Mouse (Mus musculus): ENCODE data around the gene Map3k11. TPM values are rescaled to one million over a fixed set of nuclear protein-coding genes. Genes with fewer than 3 reads are reported as not detected.
A peak's percentile ranks its signal among the peaks of the same experiment; 100 is the strongest.
"Not testable (repeated sequence)": the region's sequence is repeated elsewhere in the genome, so short reads cannot be mapped to it uniquely, and the experiment has no call there.

Map3k11 gene
- polyA plus RNA-seq, 1 experiment from 2014 or later, result 13.4 TPM

DNA sequence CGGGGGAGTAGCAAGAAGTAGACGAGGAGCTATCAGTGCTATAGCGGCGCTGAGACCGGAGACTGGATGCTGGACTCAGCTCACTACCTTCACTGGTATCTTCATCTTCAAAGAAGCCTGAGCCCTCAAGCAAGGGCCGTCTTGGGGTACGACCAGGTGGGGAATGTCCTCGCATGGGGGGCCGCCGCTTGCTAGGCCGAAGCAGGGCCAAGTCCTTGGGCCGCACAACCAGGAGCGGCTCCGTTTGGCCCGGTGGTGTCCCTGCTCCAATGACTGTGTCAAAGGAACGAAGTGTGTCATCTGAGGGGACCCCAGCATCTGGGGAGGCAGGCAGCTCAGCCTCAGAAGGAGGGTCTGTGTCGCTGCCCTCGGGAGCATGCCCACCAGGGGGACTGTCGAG is 3.1 kb upstream of the Map3k11 start:
- H3K27me3 ChIP-seq (ENCODE audit: control insufficient read depth, insufficient read depth, low read length), result no peaks in the 10 kb centered on the region
- no peak for DNase-seq (ENCODE audit: low spot score)
- H3K4me2 ChIP-seq (replicated peaks; ENCODE audit: low read depth, low read length), result no peak overlapping the region
- H3K4me3 ChIP-seq (ENCODE audit: low read depth, low read length), result no peak overlapping the region
- H3K9me3 ChIP-seq (ENCODE audit: control insufficient read depth, low read length), result no peaks in the 10 kb centered on the region
- H3K36me3 ChIP-seq (ENCODE audit: control insufficient read depth, insufficient read depth, low read length), result peaks cover 14% of the 10 kb centered on the region
- 95% methylated on average over 17 of the region's 19 CpGs for WGBS
- ATAC-seq (ENCODE audit: low FRiP score), result no peak
- no peak overlapping the region for H3K27ac ChIP-seq (ENCODE audit: low read depth, low read length)
- no peak overlapping the region for H3K9ac ChIP-seq (ENCODE audit: low read depth, low read length)
- peaks cover 5% of the 10 kb centered on the region; the same call in 1 of the 2 replicates for H3K4me1 ChIP-seq (replicated peaks; ENCODE audit: control insufficient read depth, insufficient read depth, low read length)

DNA sequence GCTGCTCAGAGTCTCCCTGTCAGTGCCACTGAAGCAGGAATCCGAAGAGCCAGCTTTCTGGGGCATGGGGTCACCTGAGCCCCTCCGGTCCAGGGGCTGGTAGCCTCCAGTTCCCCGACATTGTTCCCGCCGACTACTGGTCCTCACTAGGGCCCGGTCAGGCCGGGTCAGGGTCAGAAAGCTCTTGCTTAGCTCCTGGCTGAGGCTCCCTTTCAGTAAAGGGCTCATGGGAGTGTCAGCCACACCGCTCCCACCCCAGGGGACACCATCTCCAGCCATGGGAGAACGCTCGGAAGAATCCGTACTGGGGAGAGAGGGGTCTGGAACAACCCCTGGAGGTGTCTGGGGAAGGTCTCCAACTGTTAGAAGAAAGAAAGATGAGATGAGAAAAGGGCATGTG is 2.7 kb upstream of the Map3k11 start:
- no peaks in the 10 kb centered on the region for H3K9me3 ChIP-seq (ENCODE audit: control insufficient read depth, low read length)
- no peak overlapping the region for H3K9ac ChIP-seq (ENCODE audit: low read depth, low read length)
- no peak for ATAC-seq (ENCODE audit: low FRiP score)
- WGBS, result 94% methylated on average over 11 of the region's 11 CpGs
- 0 out of 2 replicates have a peak overlapping the region, but pooled peaks have one; percentile 4 for H3K4me3 ChIP-seq (ENCODE audit: low read depth, low read length)
- H3K4me1 ChIP-seq (replicated peaks; ENCODE audit: control insufficient read depth, insufficient read depth, low read length), result peaks cover 6% of the 10 kb centered on the region; the same call in 1 of the 2 replicates
- peaks cover 14% of the 10 kb centered on the region for H3K36me3 ChIP-seq (ENCODE audit: control insufficient read depth, insufficient read depth, low read length)
- H3K27ac ChIP-seq (ENCODE audit: low read depth, low read length), result no peak overlapping the region
- no peak for DNase-seq (ENCODE audit: low spot score)
- no peaks in the 10 kb centered on the region for H3K27me3 ChIP-seq (ENCODE audit: control insufficient read depth, insufficient read depth, low read length)
- H3K4me2 ChIP-seq (replicated peaks; ENCODE audit: low read depth, low read length), result no peak overlapping the region

DNA sequence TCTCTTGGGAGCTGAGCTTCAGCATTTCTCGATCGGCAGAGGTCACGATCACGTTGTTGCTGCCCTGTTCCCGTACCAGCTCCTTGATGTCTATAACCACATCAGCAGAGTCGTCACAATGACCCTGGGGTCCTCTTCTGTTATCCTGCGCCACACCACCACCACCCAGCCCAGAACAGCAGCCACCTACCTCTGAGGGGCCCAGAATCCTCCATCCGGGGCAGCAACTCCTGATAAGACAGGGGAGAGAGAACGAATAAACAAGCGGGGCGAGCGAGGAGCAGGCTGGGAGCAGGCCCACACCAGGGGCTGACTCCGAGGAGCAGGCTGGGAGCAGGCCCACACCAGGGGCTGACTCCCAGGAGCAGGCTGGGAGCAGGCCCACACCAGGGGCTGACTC is 2.1 kb upstream of the Map3k11 start:
- no peak overlapping the region for H3K4me3 ChIP-seq (ENCODE audit: low read depth, low read length)
- no peak overlapping the region for H3K4me2 ChIP-seq (replicated peaks; ENCODE audit: low read depth, low read length)
- no peaks in the 10 kb centered on the region for H3K27me3 ChIP-seq (ENCODE audit: control insufficient read depth, insufficient read depth, low read length)
- H3K27ac ChIP-seq (ENCODE audit: low read depth, low read length), result no peak overlapping the region
- peaks cover 14% of the 10 kb centered on the region for H3K36me3 ChIP-seq (ENCODE audit: control insufficient read depth, insufficient read depth, low read length)
- peaks cover 7% of the 10 kb centered on the region; the same call in 1 of the 2 replicates for H3K4me1 ChIP-seq (replicated peaks; ENCODE audit: control insufficient read depth, insufficient read depth, low read length)
- no peaks in the 10 kb centered on the region for H3K9me3 ChIP-seq (ENCODE audit: control insufficient read depth, low read length)
- 89% methylated on average over 12 of the region's 13 CpGs for WGBS
- H3K9ac ChIP-seq (ENCODE audit: low read depth, low read length), result no peak overlapping the region
- DNase-seq (ENCODE audit: low spot score), result no peak
- no peak for ATAC-seq (ENCODE audit: low FRiP score)

DNA sequence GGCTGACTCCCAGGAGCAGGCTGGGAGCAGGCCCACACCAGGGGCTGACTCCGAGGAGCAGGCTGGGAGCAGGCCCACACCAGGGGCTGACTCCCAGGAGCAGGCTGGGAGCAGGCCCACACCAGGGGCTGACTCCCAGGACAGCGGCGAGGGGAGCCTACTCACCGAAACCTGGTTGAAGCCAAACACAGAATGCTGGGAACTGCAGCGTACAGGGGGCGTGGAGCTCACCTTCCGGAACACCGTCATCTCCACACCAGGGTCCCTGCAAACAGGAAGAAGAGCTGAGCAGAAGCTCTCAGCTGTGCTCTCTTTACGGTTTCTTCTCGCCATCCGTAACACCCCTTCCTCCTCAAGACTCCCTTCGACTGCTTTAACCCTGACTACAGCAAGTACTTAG is 1.6 kb upstream of the Map3k11 start:
- 97% methylated on average over 12 of the region's 12 CpGs for WGBS
- H3K9me3 ChIP-seq (ENCODE audit: control insufficient read depth, low read length); DNase-seq (ENCODE audit: low spot score); H3K4me3 ChIP-seq (ENCODE audit: low read depth, low read length); H3K27ac ChIP-seq (ENCODE audit: low read depth, low read length); H3K9ac ChIP-seq (ENCODE audit: low read depth, low read length); H3K27me3 ChIP-seq (ENCODE audit: control insufficient read depth, insufficient read depth, low read length); ATAC-seq (ENCODE audit: low FRiP score): not testable (repeated sequence)
- peaks cover 14% of the 10 kb centered on the region for H3K36me3 ChIP-seq (ENCODE audit: control insufficient read depth, insufficient read depth, low read length)
- peaks cover 11% of the 10 kb centered on the region; the same call in 1 of the 2 replicates for H3K4me1 ChIP-seq (replicated peaks; ENCODE audit: control insufficient read depth, insufficient read depth, low read length)
- peak overlapping the region; percentile 96; the same call in 1 of the 2 replicates for H3K4me2 ChIP-seq (replicated peaks; ENCODE audit: low read depth, low read length)

DNA sequence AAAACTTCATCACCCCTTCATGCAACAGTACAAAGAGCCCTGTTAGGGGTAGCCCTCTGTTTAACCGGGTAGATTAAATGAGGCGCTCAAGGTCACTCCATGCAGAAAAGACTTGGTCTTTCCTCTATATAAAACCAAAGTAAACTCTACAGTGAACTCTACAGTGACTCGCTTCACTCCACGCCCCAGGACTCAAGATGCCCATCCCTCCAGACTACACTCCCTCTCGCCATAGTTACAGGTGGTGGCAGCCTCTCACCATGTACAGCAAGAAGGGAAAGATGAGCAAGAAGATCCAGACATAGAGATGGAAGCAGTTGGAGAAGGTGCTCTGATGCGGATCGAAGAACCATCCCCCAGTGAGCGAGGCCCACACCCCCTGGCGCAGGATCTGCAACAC is 804 bp upstream of the Map3k11 start:
- ATAC-seq (ENCODE audit: low FRiP score) (no peak), DNase-seq (ENCODE audit: low spot score) (no peak)
- Histone ChIP-seq H3K36me3 (ENCODE audit: control insufficient read depth, insufficient read depth, low read length) (peaks cover 14% of the 10 kb centered on the region), H3K27me3 (ENCODE audit: control insufficient read depth, insufficient read depth, low read length) (no peaks in the 10 kb centered on the region), H3K4me3 (ENCODE audit: low read depth, low read length) (peak overlapping the region; percentile 88), H3K27ac (ENCODE audit: low read depth, low read length) (peak overlapping the region; percentile 86), H3K9me3 (ENCODE audit: control insufficient read depth, low read length) (no peaks in the 10 kb centered on the region), H3K9ac (ENCODE audit: low read depth, low read length) (peak overlapping the region; percentile 83), H3K4me2 (replicated peaks; ENCODE audit: low read depth, low read length) (peak overlapping the region; percentile 96), H3K4me1 (replicated peaks; ENCODE audit: control insufficient read depth, insufficient read depth, low read length) (peaks cover 17% of the 10 kb centered on the region; the same call in 1 of the 2 replicates)
- WGBS, result 27% methylated on average over 9 of the region's 9 CpGs

DNA sequence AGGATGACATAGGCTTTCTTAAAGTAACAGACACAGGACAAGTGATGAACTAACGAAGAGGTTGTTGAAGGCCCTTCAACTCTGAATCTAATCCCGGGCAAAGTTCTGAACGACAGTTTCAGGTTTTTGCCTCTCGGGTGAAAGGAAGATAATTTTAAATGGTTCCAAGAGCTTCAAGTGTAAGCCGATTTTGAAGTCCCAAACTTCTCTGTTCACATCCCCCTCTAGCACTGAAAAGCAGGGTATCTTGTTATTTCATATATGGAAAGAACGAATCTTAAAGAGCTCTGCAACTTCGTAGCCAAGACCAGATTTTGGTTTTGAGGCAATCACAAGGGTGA is 516 bp downstream of the Map3k11 start:
- Histone ChIP-seq H3K9me3 (ENCODE audit: control insufficient read depth, low read length) (no peaks in the 10 kb centered on the region), H3K27ac (ENCODE audit: low read depth, low read length) (peak overlapping the region; percentile 65), H3K4me1 (replicated peaks; ENCODE audit: control insufficient read depth, insufficient read depth, low read length) (peaks cover 17% of the 10 kb centered on the region; the same call in 1 of the 2 replicates), H3K4me2 (replicated peaks; ENCODE audit: low read depth, low read length) (peak overlapping the region; percentile 96), H3K9ac (ENCODE audit: low read depth, low read length) (peak overlapping the region; percentile 87), H3K36me3 (ENCODE audit: control insufficient read depth, insufficient read depth, low read length) (peaks cover 10% of the 10 kb centered on the region), H3K4me3 (ENCODE audit: low read depth, low read length) (peak overlapping the region; percentile 88), H3K27me3 (ENCODE audit: control insufficient read depth, insufficient read depth, low read length) (no peaks in the 10 kb centered on the region)
- DNase-seq (ENCODE audit: low spot score) (no peak), ATAC-seq (ENCODE audit: low FRiP score) (no peak)
- WGBS, result under 1% methylated on average over 7 of the region's 7 CpGs

DNA sequence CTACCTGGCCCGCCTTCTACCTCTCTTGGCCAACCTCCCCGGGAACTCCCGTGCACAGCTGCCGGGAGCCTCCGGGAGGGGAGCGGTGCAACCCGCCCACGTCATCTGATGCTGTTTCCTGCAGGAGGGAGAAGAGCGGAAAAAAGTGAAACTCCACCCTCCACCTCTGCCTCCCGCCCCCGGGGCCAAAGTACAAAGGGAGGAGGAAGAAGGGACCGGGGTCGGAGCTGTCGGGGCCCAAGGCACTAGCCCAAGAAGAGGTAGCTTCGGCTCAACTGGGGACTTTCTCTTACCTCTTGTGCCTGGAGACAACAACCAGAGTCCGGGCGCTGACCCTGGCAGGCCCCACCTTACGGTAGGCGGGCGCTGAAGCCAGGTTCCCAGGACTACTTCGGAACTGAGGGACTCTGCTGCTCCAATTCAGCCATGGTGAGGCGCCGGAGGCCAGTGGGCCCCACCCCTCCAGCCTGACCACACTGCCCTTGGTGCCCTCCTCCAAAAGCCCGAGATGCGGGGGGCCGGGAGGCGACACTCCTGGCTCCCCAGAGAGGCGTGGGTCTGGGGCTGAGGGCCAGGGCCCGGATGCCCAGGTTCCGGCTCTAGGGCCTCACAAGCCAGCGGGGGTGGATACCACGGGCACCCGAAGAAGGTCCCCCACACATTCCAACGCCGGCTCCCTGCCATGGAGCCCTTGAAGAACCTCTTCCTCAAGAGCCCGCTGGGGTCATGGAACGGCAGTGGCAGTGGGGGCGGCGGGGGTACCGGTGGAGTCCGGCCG is 1.2 kb downstream of the Map3k11 start:
- H3K4me1 ChIP-seq (replicated peaks; ENCODE audit: control insufficient read depth, insufficient read depth, low read length), result peaks cover 17% of the 10 kb centered on the region; the same call in 1 of the 2 replicates
- peak overlapping the region; percentile 96 for H3K4me2 ChIP-seq (replicated peaks; ENCODE audit: low read depth, low read length)

DNA sequence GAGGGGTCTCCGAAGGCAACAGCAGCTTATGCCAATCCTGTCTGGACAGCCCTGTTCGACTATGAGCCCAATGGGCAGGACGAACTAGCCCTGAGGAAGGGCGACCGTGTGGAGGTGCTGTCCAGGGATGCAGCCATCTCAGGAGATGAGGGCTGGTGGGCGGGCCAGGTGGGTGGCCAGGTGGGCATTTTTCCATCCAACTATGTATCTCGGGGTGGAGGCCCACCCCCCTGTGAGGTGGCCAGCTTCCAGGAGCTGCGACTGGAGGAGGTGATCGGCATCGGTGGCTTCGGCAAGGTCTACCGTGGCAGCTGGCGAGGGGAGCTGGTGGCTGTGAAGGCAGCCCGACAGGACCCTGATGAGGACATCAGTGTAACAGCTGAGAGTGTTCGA is 1.8 kb downstream of the Map3k11 start:
- ATAC-seq (ENCODE audit: low FRiP score) (no peak), DNase-seq (ENCODE audit: low spot score) (no peak)
- 76% methylated on average over 15 of the region's 15 CpGs for whole genome bisulfite sequencing
- H3K4me1 ChIP-seq (replicated peaks; ENCODE audit: control insufficient read depth, insufficient read depth, low read length), result peaks cover 17% of the 10 kb centered on the region; the same call in 1 of the 2 replicates
- peak overlapping the region; percentile 96 for H3K4me2 ChIP-seq (replicated peaks; ENCODE audit: low read depth, low read length)
- peaks cover 4% of the 10 kb centered on the region; the same call in 1 of the 2 replicates for H3K36me3 ChIP-seq (ENCODE audit: control insufficient read depth, insufficient read depth, low read length)
- H3K9me3 ChIP-seq (ENCODE audit: control insufficient read depth, low read length), result no peaks in the 10 kb centered on the region
- H3K27me3 ChIP-seq (ENCODE audit: control insufficient read depth, insufficient read depth, low read length), result peaks cover 5% of the 10 kb centered on the region; the same call in 1 of the 2 replicates
- H3K27ac ChIP-seq (ENCODE audit: low read depth, low read length), result no peak overlapping the region
- peak overlapping the region; percentile 88 for H3K4me3 ChIP-seq (ENCODE audit: low read depth, low read length)
- peak overlapping the region; percentile 87 for H3K9ac ChIP-seq (ENCODE audit: low read depth, low read length)

More for the DNA sequence above, 1.2 kb downstream of the Map3k11 start:
- 13% methylated on average over 41 of the region's 42 CpGs for WGBS
- peak; percentile 77 for DNase-seq (ENCODE audit: low spot score)
- H3K9me3 ChIP-seq (ENCODE audit: control insufficient read depth, low read length), result no peaks in the 10 kb centered on the region
- H3K4me3 ChIP-seq (ENCODE audit: low read depth, low read length), result peak overlapping the region; percentile 88
- H3K36me3 ChIP-seq (ENCODE audit: control insufficient read depth, insufficient read depth, low read length), result peaks cover 10% of the 10 kb centered on the region
- peak overlapping the region; percentile 65 for H3K27ac ChIP-seq (ENCODE audit: low read depth, low read length)
- H3K9ac ChIP-seq (ENCODE audit: low read depth, low read length), result peak overlapping the region; percentile 87
- no peaks in the 10 kb centered on the region for H3K27me3 ChIP-seq (ENCODE audit: control insufficient read depth, insufficient read depth, low read length)
- ATAC-seq (ENCODE audit: low FRiP score), result peak; percentile 17; the same call in 1 of the 2 replicates

DNA sequence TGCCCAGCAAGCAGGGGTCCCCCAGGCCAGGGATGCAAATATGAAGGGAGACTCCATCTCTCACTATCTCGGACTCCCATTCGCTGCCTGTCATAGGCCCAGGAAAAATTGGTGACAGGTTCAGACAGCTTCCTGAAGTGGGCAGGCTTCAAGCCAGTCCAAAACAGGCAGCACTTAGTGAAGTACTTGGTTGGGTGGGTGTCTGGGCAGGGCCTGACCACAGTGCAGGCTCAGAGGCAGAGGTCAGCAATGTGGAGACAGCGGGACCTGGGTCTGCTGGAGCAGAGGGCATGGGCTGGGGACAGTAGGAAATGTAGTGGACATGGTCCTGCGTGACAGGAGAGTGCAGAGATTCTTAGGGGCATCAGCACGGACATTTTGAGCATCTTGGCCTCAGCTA is 3.1 kb downstream of the Map3k11 start:
- ATAC-seq (ENCODE audit: low FRiP score) (no peak), DNase-seq (ENCODE audit: low spot score) (no peak)
- Histone ChIP-seq H3K36me3 (ENCODE audit: control insufficient read depth, insufficient read depth, low read length) (no peaks in the 10 kb centered on the region), H3K9me3 (ENCODE audit: control insufficient read depth, low read length) (no peaks in the 10 kb centered on the region), H3K9ac (ENCODE audit: low read depth, low read length) (peak overlapping the region; percentile 31; the same call in 1 of the 2 replicates), H3K27me3 (ENCODE audit: control insufficient read depth, insufficient read depth, low read length) (peaks cover 7% of the 10 kb centered on the region; the same call in 1 of the 2 replicates), H3K27ac (ENCODE audit: low read depth, low read length) (no peak overlapping the region), H3K4me2 (replicated peaks; ENCODE audit: low read depth, low read length) (peak overlapping the region; percentile 96), H3K4me1 (replicated peaks; ENCODE audit: control insufficient read depth, insufficient read depth, low read length) (peaks cover 17% of the 10 kb centered on the region; the same call in 1 of the 2 replicates), H3K4me3 (ENCODE audit: low read depth, low read length) (peak overlapping the region; percentile 88)
- WGBS, result 80% methylated on average over 5 of the region's 5 CpGs
